Mouse (Mus musculus) liver, adult 2 months (tissue): ENCODE results near the gene Ginm1.

Experiments used
- CTCF ChIP-seq: fragments of 200-500 bp; IDR thresholded peaks from 2 replicates; pipeline ENCODE4 v1.5.1; 2011; ENCODE audit warnings: low read depth, low read length, control low read depth
- POLR2A ChIP-seq: fragments of 200-500 bp; IDR thresholded peaks from 2 replicates; pipeline ENCODE4 v1.6.1; 2011; ENCODE audit warnings: low read length, control low read depth; ENCODE audit not compliant: insufficient read depth; ENCODE audit errors: extremely low read depth

DNA sequence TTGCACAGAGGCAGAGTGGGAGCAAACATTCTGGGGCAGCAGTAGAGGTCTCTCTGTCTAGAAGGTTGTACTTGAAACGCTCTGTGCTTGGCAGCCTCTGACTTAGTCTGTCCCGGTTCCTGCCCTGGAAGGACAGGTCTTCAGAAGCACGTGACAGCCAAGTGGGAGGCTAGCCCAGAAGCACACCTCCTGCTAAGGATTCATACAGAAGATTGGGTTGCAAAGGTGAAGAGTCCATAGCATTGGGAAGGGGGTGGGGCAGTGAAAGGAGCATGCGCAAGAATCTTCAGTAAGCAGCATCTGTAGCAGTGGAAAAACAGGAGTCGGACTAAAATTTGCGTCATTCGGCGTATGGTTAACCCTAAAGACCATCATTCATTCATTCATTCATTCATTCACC is 45.4 kb upstream of the Ginm1 start:
- TF ChIP-seq CTCF, result no peak
- TF ChIP-seq POLR2A, result no peak
